Mouse (Mus musculus) CH12.LX (cell line): Measurements from ENCODE around the gene Mlph. TPM values are rescaled to one million over a fixed set of nuclear protein-coding genes. Genes with fewer than 3 reads are reported as not detected.
A peak's percentile ranks its signal among the peaks of the same experiment; 100 is the strongest.

Experiments used
- DNase-seq: peaks from one replicate; pipeline ENCODE4 v3.0.0-alpha.2; 2013; ENCODE audit errors: extremely low read depth
- H3K27ac ChIP-seq: 2 replicates; pipeline ENCODE4 v1.5.1; 2012; ENCODE audit warnings: low read depth, mild to moderate bottlenecking, control low read depth, moderate library complexity; ENCODE audit not compliant: insufficient read depth
- H3K27me3 ChIP-seq: replicated peaks from 2 replicates; pipeline ENCODE3; 2012; ENCODE audit warnings: inconsistent platforms
- H3K36me3 ChIP-seq, 2 experiments: replicated peaks in 1 of 2; 2 replicates each; pipeline versions ENCODE3 to v1.6.1; 2012; ENCODE audit warnings: inconsistent platforms in 1 of 2, low read length in 1 of 2, mild to moderate bottlenecking in 1 of 2, mixed read lengths in 1 of 2, moderate library complexity in 1 of 2; ENCODE audit not compliant: control insufficient read depth in 1 of 2, insufficient read depth in 1 of 2
- H3K4me1 ChIP-seq, 2 experiments: 2 replicates each; pipeline ENCODE4 v1.6.1; 2012; ENCODE audit warnings: inconsistent platforms in 1 of 2, moderate library complexity in 1 of 2; ENCODE audit not compliant: insufficient read depth in 2 of 2, control insufficient read depth in 1 of 2
- H3K4me2 ChIP-seq: 2 replicates; pipeline ENCODE4 v1.6.1; 2012; ENCODE audit warnings: low read depth, mild to moderate bottlenecking, control low read depth; ENCODE audit not compliant: poor library complexity, insufficient read depth, severe bottlenecking
- H3K4me3 ChIP-seq, 3 experiments: fragments of 150-350 bp in 1 of 3; sonication (generic) in 1 of 3; replicated peaks in 1 of 3; 2 replicates each; pipeline versions ENCODE3 to v1.5.1; 2011 to 2012; ENCODE audit warnings: low read depth in 2 of 3, low read length in 2 of 3, mild to moderate bottlenecking in 2 of 3, moderate library complexity in 2 of 3, control low read depth in 1 of 3, improper control_type of control experiment in 1 of 3, inconsistent platforms in 1 of 3, mixed read lengths in 1 of 3; ENCODE audit not compliant: poor library complexity in 1 of 3
- H3K79me2 ChIP-seq: replicated peaks from 2 replicates; pipeline ENCODE4 v1.6.1; 2012; ENCODE audit warnings: mild to moderate bottlenecking, moderate library complexity; ENCODE audit not compliant: control insufficient read depth, poor library complexity, insufficient read depth, severe bottlenecking; ENCODE audit errors: extremely low read depth
- H3K9ac ChIP-seq: 2 replicates; pipeline ENCODE4 v1.6.1; 2012; ENCODE audit warnings: low read depth, mild to moderate bottlenecking, control low read depth, moderate library complexity; ENCODE audit not compliant: insufficient read depth
- H3K9me3 ChIP-seq: replicated peaks from 2 replicates; pipeline ENCODE3; 2012; ENCODE audit warnings: low read length, inconsistent platforms, mixed read lengths
- BHLHE40 ChIP-seq: IDR thresholded peaks from 2 replicates; pipeline ENCODE4 v1.6.1; 2011; ENCODE audit warnings: mild to moderate bottlenecking, low read depth, low read length, improper control_type of control experiment
- CHD2 ChIP-seq: IDR thresholded peaks from 2 replicates; pipeline ENCODE4 v1.6.1; 2011; ENCODE audit warnings: low read length, improper control_type of control experiment
- CTCF ChIP-seq, 2 experiments: IDR thresholded peaks in 1 of 2; conservative IDR thresholded peaks in 1 of 2; 2 replicates each; pipeline ENCODE4 v1.5.1; 2011 to 2012; ENCODE audit warnings: low read depth in 2 of 2, low read length in 2 of 2, improper control_type of control experiment in 1 of 2, inconsistent platforms in 1 of 2, mild to moderate bottlenecking in 1 of 2, moderate library complexity in 1 of 2
- ELF1 ChIP-seq: IDR thresholded peaks from 2 replicates; pipeline ENCODE4 v1.6.1; 2014; ENCODE audit warnings: low read depth, mild to moderate bottlenecking, inconsistent platforms, low read length, improper control_type of control experiment
- IRF4 ChIP-seq: IDR thresholded peaks from 2 replicates; pipeline ENCODE4 v1.6.1; 2014; ENCODE audit warnings: low read depth, mild to moderate bottlenecking, inconsistent platforms, low read length, improper control_type of control experiment
- POLR2AphosphoS2 ChIP-seq: IDR thresholded peaks from 2 replicates; pipeline ENCODE4 v1.6.1; 2011; ENCODE audit warnings: low read depth, low read length, improper control_type of control experiment
- RAD21 ChIP-seq: IDR thresholded peaks from 2 replicates; pipeline ENCODE4 v1.6.1; 2011; ENCODE audit warnings: low read depth, mild to moderate bottlenecking, low read length, improper control_type of control experiment, moderate library complexity
- SMC3 ChIP-seq: IDR thresholded peaks from 2 replicates; pipeline ENCODE4 v1.6.1; 2011; ENCODE audit warnings: low read depth, low read length, improper control_type of control experiment
- USF1 ChIP-seq: IDR thresholded peaks from 2 replicates; pipeline ENCODE4 v1.6.1; 2014; ENCODE audit warnings: low read depth, mild to moderate bottlenecking, inconsistent platforms, low read length, improper control_type of control experiment
- dilution Hi-C: fragments of 300-500 bp; cut with MboI; formaldehyde crosslinking; loops from 2 replicates; pipeline ENCODE4 v1.14.3; 2020; ENCODE audit warnings: low sequenced_read_pairs; ENCODE audit not compliant: extremely low pct_unique_long_range_greater_than_20kb, extremely low pct_ligation_motif_present
- in situ Hi-C: fragments of 300-500 bp; cut with MboI; formaldehyde crosslinking; loops from 3 replicates; pipeline ENCODE4 v1.14.3; 2019; ENCODE audit warnings: low sequenced_read_pairs, low pct_ligation_motif_present, low pct_unique_long_range_greater_than_20kb, mixed read lengths
- polyA plus RNA-seq: library from polyadenylated mRNA; unstranded; fragments of >175 nt; gene quantifications from 2 replicates; pipeline ENCODE4 v1.2.1, GENCODE M21; 2012; ENCODE audit warnings: low read depth; ENCODE audit not compliant: insufficient read length
- total RNA-seq, 2 experiments: library from RNA; depleted of rRNA; stranded (reverse); fragments of 300-350 nt in 1 of 2; fragments of >200 nt in 1 of 2; gene quantifications; 2 replicates each; pipeline ENCODE4 v1.2.3; 2012 to 2014

The Mlph gene
- total and polyA plus RNA-seq, 3 experiments = not detected

DNA sequence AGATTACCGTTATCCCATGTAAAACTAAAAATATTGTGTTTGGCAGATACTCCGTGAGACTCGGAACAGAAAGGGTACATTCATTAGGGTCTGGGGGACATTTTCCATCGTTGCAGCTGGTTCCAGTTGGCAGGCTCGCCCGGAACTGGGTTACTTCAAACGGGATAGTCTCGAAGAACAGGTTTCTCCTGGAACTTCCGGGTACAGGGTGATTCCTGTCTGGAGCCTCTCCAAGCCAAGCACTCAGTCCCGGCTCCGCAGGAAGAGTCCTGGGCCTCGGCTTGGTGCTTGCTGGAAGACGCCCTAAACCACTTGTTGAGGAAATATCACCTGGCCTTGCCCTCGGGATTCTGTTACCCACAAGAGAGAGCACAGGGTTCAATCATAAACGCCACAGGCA lies 12.4 kb downstream of the Mlph start:
- no peaks in the 10 kb centered on the region for H3K36me3 ChIP-seq
- in situ Hi-C loops = no loop called here
- H3K27me3 ChIP-seq = peaks cover 82% of the 10 kb centered on the region
- no peaks in the 10 kb centered on the region for H3K79me2 ChIP-seq
- dilution Hi-C loops = no loop called here
- peak overlapping the region; percentile 17; the same call in 1 of the 2 replicates for H3K4me2 ChIP-seq
- peaks cover 7% of the 10 kb centered on the region for H3K9me3 ChIP-seq
- 0 out of 4 replicates have a peak, but pooled peaks cover 0 to 3% of the 10 kb centered on the region in 2 experiments for H3K4me1 ChIP-seq
- no peak for DNase-seq
- no peak for TF ChIP-seq BHLHE40
- TF ChIP-seq ELF1 = 0 out of 2 replicates have a peak, but pooled peaks have one; percentile 7
- no peak overlapping the region for H3K9ac ChIP-seq
- H3K4me3 ChIP-seq = no peak overlapping the region
- no peak overlapping the region for H3K27ac ChIP-seq

DNA sequence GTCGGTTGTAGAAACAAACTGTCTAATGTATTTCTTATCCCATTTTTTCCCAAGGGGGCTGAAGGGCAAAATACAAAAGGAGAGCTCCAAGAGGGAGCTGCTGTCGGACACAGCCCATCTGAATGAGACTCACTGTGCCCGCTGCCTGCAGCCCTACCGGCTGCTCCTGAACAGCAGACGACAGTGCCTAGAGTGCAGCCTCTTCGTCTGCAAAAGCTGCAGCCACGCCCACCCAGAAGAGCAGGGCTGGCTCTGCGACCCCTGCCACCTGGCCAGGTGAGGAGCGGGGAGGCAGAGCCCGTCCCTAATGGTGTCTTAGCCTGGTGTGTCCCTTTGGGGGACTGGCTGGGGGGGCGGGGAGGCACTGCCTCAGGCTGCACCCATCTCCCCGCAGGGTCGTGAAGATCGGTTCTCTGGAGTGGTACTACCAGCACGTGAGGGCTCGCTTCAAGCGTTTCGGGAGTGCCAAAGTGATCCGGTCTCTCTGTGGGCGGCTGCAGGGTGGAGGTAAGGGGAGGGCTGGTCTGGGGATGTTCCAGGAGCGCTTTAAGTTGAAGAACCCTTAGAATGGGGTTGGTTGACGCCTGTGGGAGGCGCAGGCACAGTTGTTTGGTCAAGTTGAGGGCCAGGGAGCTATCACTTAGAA lies 13.2 kb downstream of the Mlph start:
- H3K4me3 ChIP-seq = peak overlapping the region in 1 of 3 experiments; percentile 9
- H3K27me3 ChIP-seq = peaks cover 81% of the 10 kb centered on the region

DNA sequence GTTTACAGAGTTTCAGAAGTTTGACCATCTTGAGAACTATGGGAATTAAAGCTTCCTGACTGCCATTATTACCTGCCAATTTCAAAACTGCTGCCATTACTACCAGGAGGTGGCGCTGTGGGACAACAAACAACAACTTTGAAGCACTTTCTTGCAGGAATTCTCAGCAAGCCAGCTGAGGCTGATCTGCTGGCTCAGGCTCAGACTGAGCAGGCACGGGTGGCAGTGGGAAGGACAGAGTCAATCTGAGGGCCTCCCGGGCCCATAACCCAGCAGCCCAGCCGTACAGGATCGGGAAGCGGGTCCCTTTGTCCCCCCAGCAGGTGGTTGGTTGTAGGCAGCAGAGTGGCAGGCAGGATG lies 13.7 kb downstream of the Mlph start:
- peak; percentile 46 for DNase-seq
- H3K79me2 ChIP-seq = no peaks in the 10 kb centered on the region
- dilution Hi-C loops (no loop called here), in situ Hi-C loops (no loop called here)
- H3K9me3 ChIP-seq = peaks cover 7% of the 10 kb centered on the region
- TF ChIP-seq CTCF (conservative IDR thresholded peaks at IDR 0.05 in 1 of 2, IDR thresholded peaks at IDR 0.05 in 1 of 2; ENCODE audit: low read depth in 2 of 2, low read length in 2 of 2) (peak; percentile 49 to 80), IRF4 (no peak), RAD21 (peak; percentile 76), SMC3 (peak; percentile 73)
- H3K27ac ChIP-seq = no peak overlapping the region
- no peak overlapping the region for H3K9ac ChIP-seq
- peak overlapping the region; percentile 17; the same call in 1 of the 2 replicates for H3K4me2 ChIP-seq
- H3K4me3 ChIP-seq = no peak overlapping the region
- no peaks in the 10 kb centered on the region for H3K36me3 ChIP-seq
- 0 out of 4 replicates have a peak, but pooled peaks cover 0 to 3% of the 10 kb centered on the region in 2 experiments for H3K4me1 ChIP-seq
- H3K27me3 ChIP-seq = peaks cover 81% of the 10 kb centered on the region

More for the DNA sequence above, 13.2 kb downstream of the Mlph start:
- in situ Hi-C loops (no loop called here), dilution Hi-C loops (no loop called here)
- Histone ChIP-seq H3K4me2 (peak overlapping the region; percentile 17), H3K36me3 (no peaks in the 10 kb centered on the region), H3K27ac (no peak overlapping the region), H3K9ac (no peak overlapping the region), H3K9me3 (peaks cover 7% of the 10 kb centered on the region), H3K79me2 (no peaks in the 10 kb centered on the region), H3K4me1 (0 out of 4 replicates have a peak, but pooled peaks cover 0 to 3% of the 10 kb centered on the region in 2 experiments)
- DNase-seq = no peak
- TF ChIP-seq BHLHE40 (no peak), USF1 (no peak), CHD2 (no peak), POLR2AphosphoS2 (no peak)
